Mouse (Mus musculus): ENCODE measurements around the gene Morn4. TPM values are rescaled to one million over a fixed set of nuclear protein-coding genes. Genes with fewer than 3 reads are reported as not detected.

The Morn4 gene
- 144 and 145 TPM in 2 replicates for polyA plus RNA-seq (2014; fragmentation: Nextera tagmentation; extraction: Ambion mirVana)

- Histone ChIP-seq H3K4me2 (ENCODE audit: low read length) (peak within 1 kb of the TSS; percentile 80), H3K4me3 (replicated peaks; ENCODE audit: low read depth, low read length) (peak within 1 kb of the TSS; percentile 80), H3K4me1 (ENCODE audit: control insufficient read depth, insufficient read depth, low read length) (peaks cover 16% of the 10 kb centered on the region), H3K9me3 (ENCODE audit: control insufficient read depth, low read length) (no peaks in the 10 kb centered on the region), H3K27me3 (ENCODE audit: control insufficient read depth, insufficient read depth, low read length) (no peaks in the 10 kb centered on the region), H3K9ac (replicated peaks; ENCODE audit: low read length) (peak within 1 kb of the TSS; percentile 82), H3K27ac (replicated peaks; ENCODE audit: low read depth, low read length) (peak within 1 kb of the TSS; percentile 58), H3K36me3 (ENCODE audit: control insufficient read depth, insufficient read depth, low read length) (no peaks in the 10 kb centered on the region)
- DNase-seq (peak; percentile 96), ATAC-seq (ENCODE audit: low FRiP score, low TSS enrichment) (peak; percentile 88)
- WGBS, result under 1% methylated on average over 21 of the region's 21 CpGs
Observed at GRCm38 (mm10) chr19:42086166-42086565, at the start of gene Morn4. Gene Morn4, minus strand, starts transcription at chr19:42086357.

- H3K36me3 ChIP-seq (ENCODE audit: control insufficient read depth, insufficient read depth, low read length), result no peaks in the 10 kb centered on the region
- H3K9ac ChIP-seq (replicated peaks; ENCODE audit: low read length), result no peak overlapping the region
- no peak overlapping the region for H3K27ac ChIP-seq (replicated peaks; ENCODE audit: low read depth, low read length)
- H3K4me1 ChIP-seq (ENCODE audit: control insufficient read depth, insufficient read depth, low read length), result no peaks in the 10 kb centered on the region
- H3K4me3 ChIP-seq (replicated peaks; ENCODE audit: low read depth, low read length), result no peak overlapping the region
- no peak for ATAC-seq (ENCODE audit: low FRiP score, low TSS enrichment)
- no peaks in the 10 kb centered on the region for H3K27me3 ChIP-seq (ENCODE audit: control insufficient read depth, insufficient read depth, low read length)
- no peak for DNase-seq
- no peak overlapping the region for H3K4me2 ChIP-seq (ENCODE audit: low read length)
- no peaks in the 10 kb centered on the region for H3K9me3 ChIP-seq (ENCODE audit: control insufficient read depth, low read length)
Observed at GRCm38 (mm10) chr19:42135070-42135469, 48.9 kb upstream of the Morn4 start.

DNA sequence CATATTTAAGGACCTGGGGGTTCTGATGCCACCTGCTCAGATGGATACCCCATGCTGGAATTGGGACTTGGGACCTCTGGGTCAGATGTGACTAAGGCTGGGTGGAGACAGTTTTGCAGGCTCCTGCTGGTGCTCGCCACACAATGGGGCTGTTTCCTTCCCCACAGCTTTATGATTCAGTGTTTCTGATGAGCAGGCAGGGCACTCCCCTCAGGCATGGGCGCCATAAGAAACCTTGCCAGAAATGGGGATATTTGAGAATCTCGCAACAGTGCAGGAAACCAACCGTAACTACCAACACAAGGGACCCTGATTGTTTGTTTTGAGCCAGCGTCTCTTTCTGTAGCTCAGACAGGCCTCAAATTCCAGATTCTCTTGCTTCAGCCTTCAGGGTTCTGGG lies 44.9 kb upstream of the Morn4 start:
- Histone ChIP-seq H3K4me2 (ENCODE audit: low read length) (no peak overlapping the region), H3K36me3 (ENCODE audit: control insufficient read depth, insufficient read depth, low read length) (no peaks in the 10 kb centered on the region), H3K4me3 (replicated peaks; ENCODE audit: low read depth, low read length) (no peak overlapping the region), H3K4me1 (ENCODE audit: control insufficient read depth, insufficient read depth, low read length) (peaks cover 15% of the 10 kb centered on the region), H3K27me3 (ENCODE audit: control insufficient read depth, insufficient read depth, low read length) (peaks cover 6% of the 10 kb centered on the region; the same call in 1 of the 2 replicates), H3K9me3 (ENCODE audit: control insufficient read depth, low read length) (no peaks in the 10 kb centered on the region), H3K9ac (replicated peaks; ENCODE audit: low read length) (no peak overlapping the region), H3K27ac (replicated peaks; ENCODE audit: low read depth, low read length) (no peak overlapping the region)
- DNase-seq, result no peak
- ATAC-seq (ENCODE audit: low FRiP score, low TSS enrichment), result no peak
- WGBS, result 76% methylated on average over 5 of the region's 5 CpGs

GRCm38 (mm10) chr19:42130294-42130606 lies 44.1 kb upstream of the Morn4 start:
- peaks cover 2% of the 10 kb centered on the region for H3K36me3 ChIP-seq (ENCODE audit: control insufficient read depth, insufficient read depth, low read length)
- no peak for DNase-seq
- no peak overlapping the region for H3K4me2 ChIP-seq (ENCODE audit: low read length)
- H3K27me3 ChIP-seq (ENCODE audit: control insufficient read depth, insufficient read depth, low read length), result peaks cover 6% of the 10 kb centered on the region; the same call in 1 of the 2 replicates
- H3K9ac ChIP-seq (replicated peaks; ENCODE audit: low read length), result no peak overlapping the region
- no peak overlapping the region for H3K4me3 ChIP-seq (replicated peaks; ENCODE audit: low read depth, low read length)
- ATAC-seq (ENCODE audit: low FRiP score, low TSS enrichment), result no peak
- H3K27ac ChIP-seq (replicated peaks; ENCODE audit: low read depth, low read length), result no peak overlapping the region
- H3K9me3 ChIP-seq (ENCODE audit: control insufficient read depth, low read length), result no peaks in the 10 kb centered on the region
- peaks cover 15% of the 10 kb centered on the region for H3K4me1 ChIP-seq (ENCODE audit: control insufficient read depth, insufficient read depth, low read length)
- 61% methylated on average over 3 of the region's 3 CpGs for WGBS

GRCm38 (mm10) chr19:42129509-42130293 lies 43.5 kb upstream of the Morn4 start:
- Histone ChIP-seq H3K4me1 (ENCODE audit: control insufficient read depth, insufficient read depth, low read length) (peaks cover 15% of the 10 kb centered on the region), H3K4me3 (replicated peaks; ENCODE audit: low read depth, low read length) (peak overlapping the region; percentile 59), H3K27ac (replicated peaks; ENCODE audit: low read depth, low read length) (no peak overlapping the region), H3K9ac (replicated peaks; ENCODE audit: low read length) (peak overlapping the region; percentile 70), H3K27me3 (ENCODE audit: control insufficient read depth, insufficient read depth, low read length) (peaks cover 6% of the 10 kb centered on the region; the same call in 1 of the 2 replicates), H3K9me3 (ENCODE audit: control insufficient read depth, low read length) (no peaks in the 10 kb centered on the region), H3K4me2 (ENCODE audit: low read length) (peak overlapping the region; percentile 100), H3K36me3 (ENCODE audit: control insufficient read depth, insufficient read depth, low read length) (peaks cover 7% of the 10 kb centered on the region)
- ATAC-seq (ENCODE audit: low FRiP score, low TSS enrichment) (no peak), DNase-seq (no peak)
- 20% methylated on average over 14 of the region's 14 CpGs for WGBS

DNA sequence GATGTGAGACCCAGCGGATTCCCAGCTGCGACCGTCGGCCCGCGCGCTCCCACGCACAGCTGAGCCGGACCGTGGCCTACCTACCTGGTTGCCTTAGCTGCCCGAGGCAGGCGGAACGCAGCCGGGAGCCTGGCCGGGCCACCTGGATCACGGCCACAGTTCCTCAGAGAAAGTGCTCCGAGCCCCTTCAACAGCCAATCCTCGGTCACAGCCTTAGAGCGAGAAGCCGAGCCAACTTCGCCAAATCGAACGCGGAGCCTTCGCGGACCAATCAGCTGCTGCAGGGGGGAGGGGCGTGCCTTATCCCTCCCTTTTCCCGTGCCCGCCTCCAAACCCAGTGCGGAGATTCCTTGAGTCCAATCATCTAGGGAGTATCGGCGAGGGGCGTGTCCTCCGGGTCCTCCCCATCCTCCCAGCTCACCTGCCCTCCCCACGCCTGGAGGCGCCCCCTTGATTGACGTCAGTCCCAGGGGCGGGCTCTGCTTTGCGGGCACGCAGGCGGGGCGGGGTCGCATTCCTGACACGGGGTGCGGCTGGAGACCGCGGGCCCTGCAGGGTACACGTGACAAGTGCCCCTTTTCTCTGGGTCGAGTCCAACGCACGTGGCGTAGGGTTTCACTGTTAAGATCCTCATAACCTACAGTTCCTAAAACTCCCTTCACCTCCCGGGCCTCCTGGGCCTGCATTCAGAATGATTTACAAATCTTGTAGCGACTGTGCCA lies 42.8 kb upstream of the Morn4 start, which contains the start of gene Avpi1:
Gene Avpi1, minus strand, starts transcription at position 273 of the 722 bp plus-strand sequence.
- peak within 1 kb of the TSS; percentile 100 for H3K4me2 ChIP-seq (ENCODE audit: low read length)

GRCm38 (mm10) chr19:42128052-42128740 lies 42.0 kb upstream of the Morn4 start:
- H3K27me3 ChIP-seq (ENCODE audit: control insufficient read depth, insufficient read depth, low read length), result peaks cover 6% of the 10 kb centered on the region; the same call in 1 of the 2 replicates
- H3K9me3 ChIP-seq (ENCODE audit: control insufficient read depth, low read length), result no peaks in the 10 kb centered on the region
- H3K9ac ChIP-seq (replicated peaks; ENCODE audit: low read length), result peak overlapping the region; percentile 70
- H3K27ac ChIP-seq (replicated peaks; ENCODE audit: low read depth, low read length), result no peak overlapping the region
- peak overlapping the region; percentile 59 for H3K4me3 ChIP-seq (replicated peaks; ENCODE audit: low read depth, low read length)
- DNase-seq (peak; percentile 18), ATAC-seq (ENCODE audit: low FRiP score, low TSS enrichment) (no peak; the same call in 1 of the 2 replicates)
- peak overlapping the region; percentile 100 for H3K4me2 ChIP-seq (ENCODE audit: low read length)
- 5% methylated on average over 23 of the region's 23 CpGs for WGBS
- peaks cover 20% of the 10 kb centered on the region for H3K36me3 ChIP-seq (ENCODE audit: control insufficient read depth, insufficient read depth, low read length)
- peaks cover 15% of the 10 kb centered on the region for H3K4me1 ChIP-seq (ENCODE audit: control insufficient read depth, insufficient read depth, low read length)

More for the DNA sequence above, 42.8 kb upstream of the Morn4 start, which contains the start of gene Avpi1:
- Histone ChIP-seq H3K36me3 (ENCODE audit: control insufficient read depth, insufficient read depth, low read length) (peaks cover 14% of the 10 kb centered on the region), H3K27me3 (ENCODE audit: control insufficient read depth, insufficient read depth, low read length) (peaks cover 6% of the 10 kb centered on the region; the same call in 1 of the 2 replicates), H3K27ac (replicated peaks; ENCODE audit: low read depth, low read length) (no peak within 1 kb of the TSS), H3K4me1 (ENCODE audit: control insufficient read depth, insufficient read depth, low read length) (peaks cover 15% of the 10 kb centered on the region), H3K9ac (replicated peaks; ENCODE audit: low read length) (peak within 1 kb of the TSS; percentile 70), H3K9me3 (ENCODE audit: control insufficient read depth, low read length) (no peaks in the 10 kb centered on the region), H3K4me3 (replicated peaks; ENCODE audit: low read depth, low read length) (peak within 1 kb of the TSS; percentile 59)
- DNase-seq (peak; percentile 96), ATAC-seq (ENCODE audit: low FRiP score, low TSS enrichment) (peak; percentile 96)
- WGBS, result under 1% methylated on average over 54 of the region's 54 CpGs

- peaks cover 6% of the 10 kb centered on the region; the same call in 1 of the 2 replicates for H3K27me3 ChIP-seq (ENCODE audit: control insufficient read depth, insufficient read depth, low read length)
- 94% methylated on average over 5 of the region's 5 CpGs for WGBS
- no peaks in the 10 kb centered on the region for H3K9me3 ChIP-seq (ENCODE audit: control insufficient read depth, low read length)
- no peak overlapping the region for H3K9ac ChIP-seq (replicated peaks; ENCODE audit: low read length)
- H3K27ac ChIP-seq (replicated peaks; ENCODE audit: low read depth, low read length), result no peak overlapping the region
- H3K4me2 ChIP-seq (ENCODE audit: low read length), result no peak overlapping the region
- peaks cover 27% of the 10 kb centered on the region for H3K36me3 ChIP-seq (ENCODE audit: control insufficient read depth, insufficient read depth, low read length)
- no peak overlapping the region for H3K4me3 ChIP-seq (replicated peaks; ENCODE audit: low read depth, low read length)
- ATAC-seq (ENCODE audit: low FRiP score, low TSS enrichment) (no peak), DNase-seq (no peak)
- H3K4me1 ChIP-seq (ENCODE audit: control insufficient read depth, insufficient read depth, low read length), result peaks cover 15% of the 10 kb centered on the region
Observed at GRCm38 (mm10) chr19:42127024-42127423, 40.9 kb upstream of the Morn4 start.
